Mouse (Mus musculus) midbrain, embryonic 15.5 days (tissue): ENCODE data around the gene Rab10. TPM values are rescaled to one million over a fixed set of nuclear protein-coding genes. Genes with fewer than 3 reads are reported as not detected.

Experiments
- ATAC-seq: fragments of 200-750 bp; cut with Nextera tagmentation; replicated peaks from 2 replicates; pipeline ENCODE4 v1.8.0; 2017; ENCODE audit warnings: moderate TSS enrichment
- H3K27ac ChIP-seq: fragments of 300-500 bp; sonication (generic); 2 replicates; pipeline ENCODE4 v1.5.1; 2015; ENCODE audit warnings: mild to moderate bottlenecking, inconsistent platforms
- H3K27me3 ChIP-seq: fragments of 300-500 bp; sonication (generic); replicated peaks from 2 replicates; pipeline ENCODE4 v1.6.1; 2015; ENCODE audit warnings: inconsistent platforms
- H3K36me3 ChIP-seq: fragments of 300-500 bp; sonication (generic); replicated peaks from 2 replicates; pipeline ENCODE4 v1.6.1; 2015; ENCODE audit warnings: inconsistent platforms
- H3K4me1 ChIP-seq: fragments of 300-500 bp; sonication (generic); 2 replicates; pipeline ENCODE4 v1.6.1; 2015; ENCODE audit warnings: inconsistent platforms
- H3K4me2 ChIP-seq: fragments of 300-500 bp; sonication (generic); 2 replicates; pipeline ENCODE4 v1.6.1; 2015; ENCODE audit warnings: inconsistent platforms, mild to moderate bottlenecking, moderate library complexity
- H3K4me3 ChIP-seq: fragments of 300-500 bp; sonication (generic); 2 replicates; pipeline ENCODE4 v1.5.1; 2015; ENCODE audit warnings: mild to moderate bottlenecking, inconsistent platforms
- H3K9ac ChIP-seq: fragments of 300-500 bp; sonication (generic); 2 replicates; pipeline ENCODE4 v1.6.1; 2015; ENCODE audit warnings: mild to moderate bottlenecking, inconsistent platforms
- H3K9me3 ChIP-seq: fragments of 300-500 bp; sonication (generic); 2 replicates; pipeline ENCODE4 v1.6.1; 2016; ENCODE audit warnings: inconsistent platforms
- WGBS: fragments of 180-500 bp; shearing (Covaris S2); methylation state at CpG from one replicate; pipeline ENCODE4 v1.1.7; 2015; ENCODE audit warnings: mixed read lengths; 5-methylcytosine and 5-hydroxymethylcytosine counted together
- polyA plus RNA-seq: library from polyadenylated mRNA; unstranded; fragments of >200 nt; fragmentation: Nextera tagmentation; extraction: Ambion mirVana; gene quantifications from 2 replicates; pipeline ENCODE4 v1.2.1, GENCODE M21; 2015

The Rab10 gene
- polyA plus RNA-seq, 1 experiment from 2014 or later = 148 TPM

GRCm38 (mm10) chr12:3288440-3288839 is 21.3 kb downstream of the Rab10 start:
- Histone ChIP-seq H3K4me1 (no peaks in the 10 kb centered on the region), H3K4me2 (no peak overlapping the region), H3K4me3 (no peak overlapping the region), H3K27me3 (no peaks in the 10 kb centered on the region), H3K27ac (no peak overlapping the region), H3K9ac (no peak overlapping the region), H3K9me3 (no peaks in the 10 kb centered on the region), H3K36me3 (no peaks in the 10 kb centered on the region)
- no peak for ATAC-seq
- 94% methylated on average over 1 of the region's 1 CpGs for WGBS

DNA sequence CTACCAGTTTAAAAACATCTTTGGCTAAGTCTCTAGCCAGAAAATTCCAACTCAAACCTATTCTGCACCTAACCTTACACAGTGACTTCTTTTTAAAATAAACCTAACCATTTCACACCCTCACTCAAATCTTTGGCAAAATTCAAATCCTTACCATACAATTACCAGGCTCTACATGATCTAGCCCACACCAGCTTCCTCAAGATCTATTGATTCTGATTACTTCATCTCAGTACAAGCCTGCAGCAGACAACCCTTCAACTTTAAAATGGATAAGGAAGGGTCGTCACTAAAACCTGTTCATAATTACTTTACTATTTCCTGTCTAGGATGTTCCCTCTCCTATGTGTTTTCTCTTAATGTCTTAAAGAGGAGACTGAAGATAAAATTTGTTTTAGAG is 23.9 kb downstream of the Rab10 start:
- WGBS = 85% methylated on average over 1 of the region's 1 CpGs
- Histone ChIP-seq H3K27ac (no peak overlapping the region), H3K9me3 (no peaks in the 10 kb centered on the region), H3K4me3 (no peak overlapping the region), H3K36me3 (no peaks in the 10 kb centered on the region), H3K4me2 (no peak overlapping the region), H3K9ac (no peak overlapping the region), H3K27me3 (no peaks in the 10 kb centered on the region), H3K4me1 (no peaks in the 10 kb centered on the region)
- no peak for ATAC-seq

GRCm38 (mm10) chr12:3285377-3285776 is 24.4 kb downstream of the Rab10 start:
- 93% methylated on average over 6 of the region's 6 CpGs for WGBS

DNA sequence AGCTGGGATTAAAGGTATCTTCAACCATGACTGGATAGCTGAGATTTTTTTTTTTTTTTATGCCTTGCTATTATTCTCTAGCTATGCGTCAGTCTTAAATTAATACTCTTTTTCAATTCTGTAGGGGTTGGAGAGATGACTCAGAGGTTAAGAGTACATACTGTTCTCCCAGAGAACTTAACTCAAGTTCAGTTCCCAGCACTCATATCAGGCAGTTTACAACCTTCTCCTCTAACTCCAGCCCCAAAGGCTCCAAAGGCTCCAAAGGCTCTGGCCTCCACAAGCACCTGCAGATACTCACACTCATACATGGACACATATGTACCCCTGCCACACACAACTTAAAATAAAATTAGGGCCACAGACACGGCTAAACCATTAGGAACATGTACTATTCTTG is 25.3 kb downstream of the Rab10 start:
- H3K9ac ChIP-seq = no peak overlapping the region
- no peak overlapping the region for H3K4me2 ChIP-seq
- no peaks in the 10 kb centered on the region for H3K4me1 ChIP-seq
- no peaks in the 10 kb centered on the region for H3K9me3 ChIP-seq
- no peak for ATAC-seq
- no peak overlapping the region for H3K4me3 ChIP-seq
- H3K27me3 ChIP-seq = no peaks in the 10 kb centered on the region
- 88% methylated on average over 2 of the region's 2 CpGs for WGBS
- no peaks in the 10 kb centered on the region for H3K36me3 ChIP-seq
- no peak overlapping the region for H3K27ac ChIP-seq

More at GRCm38 (mm10) chr12:3285377-3285776, 24.4 kb downstream of the Rab10 start:
- H3K36me3 ChIP-seq = no peaks in the 10 kb centered on the region
- no peaks in the 10 kb centered on the region for H3K27me3 ChIP-seq
- H3K4me2 ChIP-seq = no peak overlapping the region
- no peak overlapping the region for H3K27ac ChIP-seq
- no peaks in the 10 kb centered on the region for H3K4me1 ChIP-seq
- no peaks in the 10 kb centered on the region for H3K9me3 ChIP-seq
- ATAC-seq = no peak
- H3K4me3 ChIP-seq = no peak overlapping the region
- no peak overlapping the region for H3K9ac ChIP-seq

- Histone ChIP-seq H3K9me3 (no peaks in the 10 kb centered on the region), H3K4me2 (no peak overlapping the region), H3K4me1 (no peaks in the 10 kb centered on the region), H3K4me3 (no peak overlapping the region), H3K27me3 (no peaks in the 10 kb centered on the region), H3K9ac (no peak overlapping the region), H3K27ac (no peak overlapping the region), H3K36me3 (no peaks in the 10 kb centered on the region)
- 96% methylated on average over 4 of the region's 4 CpGs for WGBS
- ATAC-seq = no peak
These were observed 25.8 kb downstream of the Rab10 start for GRCm38 (mm10) chr12:3283829-3284440.

DNA sequence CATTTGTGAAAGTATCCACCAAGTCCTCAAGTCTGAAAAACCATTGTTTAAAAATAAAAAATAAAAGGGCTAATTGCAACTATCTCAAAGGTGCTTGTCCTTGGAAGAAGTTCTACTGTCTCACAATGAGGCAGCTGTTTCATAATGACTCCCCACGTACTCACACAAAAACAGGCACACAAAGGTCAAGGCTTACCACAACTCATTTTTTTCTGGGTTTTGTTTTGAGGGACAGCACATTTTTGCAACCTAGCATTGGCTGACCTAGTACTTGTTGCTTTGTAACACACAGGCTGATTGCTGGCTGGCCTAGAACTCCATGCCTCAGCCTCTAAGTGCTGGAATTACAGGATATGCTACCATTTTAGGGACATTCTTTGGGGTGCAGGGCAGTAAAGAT is 26.8 kb downstream of the Rab10 start:
- WGBS = 89% methylated on average over 1 of the region's 1 CpGs
- Histone ChIP-seq H3K4me2 (no peak overlapping the region), H3K4me1 (no peaks in the 10 kb centered on the region), H3K36me3 (no peaks in the 10 kb centered on the region), H3K9me3 (no peaks in the 10 kb centered on the region), H3K27me3 (no peaks in the 10 kb centered on the region), H3K4me3 (no peak overlapping the region), H3K9ac (no peak overlapping the region), H3K27ac (no peak overlapping the region)
- no peak for ATAC-seq

DNA sequence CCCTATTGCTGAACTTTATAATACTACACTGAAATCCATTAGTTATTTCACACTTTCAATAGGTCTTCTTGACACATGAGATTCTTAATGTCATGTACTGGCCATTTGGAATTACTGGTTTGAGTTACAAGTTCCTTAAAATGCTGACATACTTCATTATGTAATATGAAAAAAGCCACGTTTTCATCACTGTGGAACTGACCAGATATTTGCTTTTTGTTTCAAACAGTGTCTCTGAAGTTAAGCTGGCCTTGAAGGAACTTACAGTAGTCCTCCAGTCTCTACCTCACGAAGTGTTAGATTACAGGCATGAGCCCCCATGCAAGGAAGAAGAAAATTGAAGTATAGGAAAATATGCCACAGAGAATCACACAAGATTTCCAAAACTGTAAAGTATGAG is 27.2 kb downstream of the Rab10 start:
- H3K4me1 ChIP-seq = no peaks in the 10 kb centered on the region
- no peaks in the 10 kb centered on the region for H3K36me3 ChIP-seq
- H3K9ac ChIP-seq = no peak overlapping the region
- ATAC-seq = no peak
- no peaks in the 10 kb centered on the region for H3K9me3 ChIP-seq
- WGBS = 83% methylated on average over 2 of the region's 2 CpGs
- H3K4me3 ChIP-seq = no peak overlapping the region
- H3K27me3 ChIP-seq = no peaks in the 10 kb centered on the region
- H3K4me2 ChIP-seq = no peak overlapping the region
- H3K27ac ChIP-seq = no peak overlapping the region

DNA sequence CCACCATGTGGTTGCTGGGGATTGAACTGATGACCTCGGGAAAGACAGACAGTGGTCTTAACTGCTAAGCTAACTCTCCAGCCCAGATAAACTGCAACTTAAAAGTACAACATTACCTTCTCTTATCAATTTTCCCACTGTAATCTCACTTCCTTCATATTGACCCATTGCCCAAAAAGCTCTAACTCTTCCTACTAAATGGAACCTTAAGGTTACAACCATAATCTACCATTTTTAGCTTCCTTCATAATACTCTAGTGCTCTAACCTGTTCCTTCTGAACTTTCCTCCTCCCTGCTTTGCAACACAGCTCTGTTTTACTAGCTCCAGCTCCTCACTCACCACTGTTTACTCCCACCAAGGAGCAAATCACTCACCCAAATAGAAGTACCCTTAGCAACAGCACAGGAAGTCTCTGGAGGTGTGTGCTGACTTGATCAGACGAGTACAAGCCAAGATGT is 30.9 kb downstream of the Rab10 start:
- WGBS = 89% methylated on average over 2 of the region's 2 CpGs

GRCm38 (mm10) chr12:3270818-3271217 is 39.0 kb downstream of the Rab10 start:
- H3K27me3 ChIP-seq = no peaks in the 10 kb centered on the region
- no peak overlapping the region for H3K9ac ChIP-seq
- no peak for ATAC-seq
- no peak overlapping the region for H3K4me2 ChIP-seq
- H3K36me3 ChIP-seq = no peaks in the 10 kb centered on the region
- H3K27ac ChIP-seq = no peak overlapping the region
- H3K9me3 ChIP-seq = no peaks in the 10 kb centered on the region
- H3K4me3 ChIP-seq = no peak overlapping the region
- no peaks in the 10 kb centered on the region for H3K4me1 ChIP-seq

More for the DNA sequence above, 30.9 kb downstream of the Rab10 start:
- H3K27me3 ChIP-seq = no peaks in the 10 kb centered on the region
- H3K4me1 ChIP-seq = no peaks in the 10 kb centered on the region
- H3K36me3 ChIP-seq = no peaks in the 10 kb centered on the region
- no peak overlapping the region for H3K4me3 ChIP-seq
- no peak overlapping the region for H3K9ac ChIP-seq
- H3K9me3 ChIP-seq = no peaks in the 10 kb centered on the region
- H3K4me2 ChIP-seq = no peak overlapping the region
- H3K27ac ChIP-seq = no peak overlapping the region
- no peak for ATAC-seq

GRCm38 (mm10) chr12:3267397-3267796 is 42.4 kb downstream of the Rab10 start:
- H3K4me2 ChIP-seq = no peak overlapping the region
- H3K27ac ChIP-seq = no peak overlapping the region
- H3K9me3 ChIP-seq = no peaks in the 10 kb centered on the region
- no peak overlapping the region for H3K4me3 ChIP-seq
- no peaks in the 10 kb centered on the region for H3K4me1 ChIP-seq
- H3K36me3 ChIP-seq = no peaks in the 10 kb centered on the region
- no peak for ATAC-seq
- WGBS = 96% methylated on average over 2 of the region's 2 CpGs
- no peak overlapping the region for H3K9ac ChIP-seq
- no peaks in the 10 kb centered on the region for H3K27me3 ChIP-seq

GRCm38 (mm10) chr12:3265188-3265587 is 44.6 kb downstream of the Rab10 start:
- H3K4me2 ChIP-seq = no peak overlapping the region
- H3K4me3 ChIP-seq = no peak overlapping the region
- H3K36me3 ChIP-seq = no peaks in the 10 kb centered on the region; the same call in 1 of the 2 replicates
- H3K27me3 ChIP-seq = no peaks in the 10 kb centered on the region
- no peak for ATAC-seq
- H3K4me1 ChIP-seq = no peaks in the 10 kb centered on the region
- H3K9me3 ChIP-seq = no peaks in the 10 kb centered on the region
- WGBS = 97% methylated on average over 2 of the region's 2 CpGs
- H3K9ac ChIP-seq = no peak overlapping the region
- H3K27ac ChIP-seq = no peak overlapping the region

DNA sequence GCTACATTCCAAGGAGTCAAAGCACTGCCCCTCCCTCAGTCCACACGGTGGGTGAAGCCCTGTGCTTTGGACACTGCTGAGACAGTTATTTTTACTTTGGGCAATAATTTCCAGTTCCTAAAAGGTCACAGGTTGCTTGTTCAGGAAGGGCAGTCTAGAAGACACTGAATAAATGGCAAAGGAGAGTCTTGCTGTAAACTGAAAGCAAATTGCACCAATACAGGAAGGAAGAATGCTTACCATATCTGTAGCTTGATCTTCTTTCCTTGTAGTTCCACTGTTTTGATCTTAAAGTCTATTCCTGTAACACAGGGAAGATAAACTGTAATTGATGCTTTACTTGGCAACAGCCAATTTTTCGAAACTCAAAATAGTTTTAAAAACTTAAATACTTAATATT is 45.3 kb downstream of the Rab10 start:
- Histone ChIP-seq H3K4me2 (no peak overlapping the region), H3K27ac (no peak overlapping the region), H3K27me3 (no peaks in the 10 kb centered on the region), H3K9me3 (no peaks in the 10 kb centered on the region), H3K4me1 (no peaks in the 10 kb centered on the region), H3K9ac (no peak overlapping the region), H3K36me3 (no peaks in the 10 kb centered on the region; the same call in 1 of the 2 replicates), H3K4me3 (no peak overlapping the region)
- 84% methylated on average over 2 of the region's 2 CpGs for WGBS
- ATAC-seq = no peak

DNA sequence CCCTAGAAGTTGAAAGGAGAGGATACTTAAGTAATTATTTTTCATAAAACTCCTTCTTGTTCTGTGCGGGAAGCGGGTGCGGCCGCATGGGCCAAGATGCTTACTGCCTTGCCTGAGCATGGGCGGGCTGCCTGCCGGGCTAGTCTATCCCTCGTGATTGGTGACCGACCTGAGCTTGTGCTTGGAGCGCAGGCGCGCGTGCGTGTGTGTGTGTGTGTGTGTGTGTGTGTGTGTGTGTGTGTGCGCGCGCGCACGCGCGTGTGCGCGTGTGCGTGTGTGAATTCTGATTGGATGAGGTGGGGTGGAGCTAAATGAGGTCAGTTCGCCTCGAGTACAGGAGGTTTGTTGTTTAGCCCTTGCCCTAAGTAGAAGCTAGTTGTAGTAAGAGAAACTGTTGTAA is 48.2 kb downstream of the Rab10 start:
- no peak for ATAC-seq
- WGBS = 98% methylated on average over 25 of the region's 25 CpGs
- H3K4me1 ChIP-seq = no peaks in the 10 kb centered on the region

More for the DNA sequence above, 48.2 kb downstream of the Rab10 start:
- no peaks in the 10 kb centered on the region; the same call in 1 of the 2 replicates for H3K36me3 ChIP-seq
- H3K27ac ChIP-seq = no peak overlapping the region
- H3K4me2 ChIP-seq = no peak overlapping the region
- no peak overlapping the region for H3K4me3 ChIP-seq
- no peaks in the 10 kb centered on the region for H3K27me3 ChIP-seq
- H3K9ac ChIP-seq = no peak overlapping the region
- no peaks in the 10 kb centered on the region for H3K9me3 ChIP-seq
